Mouse (Mus musculus): ENCODE results near the gene Vmn1r94. TPM values are rescaled to one million over a fixed set of nuclear protein-coding genes. Genes with fewer than 3 reads are reported as not detected.
"Not testable (repeated sequence)": the region's sequence is repeated elsewhere in the genome, so short reads cannot be mapped to it uniquely, and the experiment has no call there.

The Vmn1r94 gene
- not detected for total RNA-seq (2021)
- long read RNA-seq, experiment 1: 0 reads
- long read RNA-seq, experiment 2: 0 reads

DNA sequence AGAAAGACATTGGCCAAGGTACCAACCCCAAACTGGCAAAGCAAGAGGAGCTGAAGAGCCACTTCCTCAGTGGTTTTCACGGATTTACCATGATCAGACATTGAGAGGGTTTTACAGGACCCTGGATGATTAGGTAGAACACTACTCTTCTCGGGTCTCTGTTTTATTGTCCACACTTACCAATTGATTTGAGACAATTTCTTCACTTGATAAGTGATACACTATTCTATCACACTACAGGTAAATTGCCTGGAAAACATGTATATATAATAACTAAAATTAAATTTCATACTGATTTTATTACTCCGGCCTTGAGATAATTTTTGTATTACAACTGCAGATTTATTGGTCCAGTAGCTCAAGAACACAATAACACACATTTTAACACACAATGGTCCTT is at the start of gene Vmn1r94:
Gene Vmn1r94 (minus strand): TSS at position 101 of the 400 bp plus-strand sequence.
- intact Hi-C loops (cut with DNase I): not testable (repeated sequence)

DNA sequence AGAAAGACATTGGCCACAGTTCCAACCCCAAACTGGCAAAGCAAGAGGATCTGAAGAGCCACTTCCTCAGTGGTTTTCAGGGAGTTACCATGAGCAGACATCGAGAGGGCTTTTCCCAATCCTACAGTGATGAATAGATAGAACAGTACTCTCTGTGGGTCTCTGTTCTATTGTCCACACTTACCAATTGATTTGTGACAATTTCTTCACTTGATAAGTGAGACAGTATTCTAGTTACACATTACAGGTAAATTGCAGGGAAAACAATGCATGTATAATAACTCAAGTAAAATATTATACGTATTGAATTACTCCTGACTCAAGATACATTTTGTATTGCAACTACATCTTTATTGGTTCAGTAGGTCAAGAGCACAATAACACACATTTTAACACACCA is 37.3 kb upstream of the Vmn1r94 start, which contains the start of gene Gm6164:
Gene Gm6164 (minus strand): TSS at position 101 of the 400 bp plus-strand sequence.
- DNase-seq (ENCODE audit: low spot score in 2 of 2); intact Hi-C loops (cut with DNase I): not testable (repeated sequence)

More for the DNA sequence above, at the start of gene Vmn1r94:
- not testable (repeated sequence) for DNase-seq (ENCODE audit: low spot score in 2 of 2)

DNA sequence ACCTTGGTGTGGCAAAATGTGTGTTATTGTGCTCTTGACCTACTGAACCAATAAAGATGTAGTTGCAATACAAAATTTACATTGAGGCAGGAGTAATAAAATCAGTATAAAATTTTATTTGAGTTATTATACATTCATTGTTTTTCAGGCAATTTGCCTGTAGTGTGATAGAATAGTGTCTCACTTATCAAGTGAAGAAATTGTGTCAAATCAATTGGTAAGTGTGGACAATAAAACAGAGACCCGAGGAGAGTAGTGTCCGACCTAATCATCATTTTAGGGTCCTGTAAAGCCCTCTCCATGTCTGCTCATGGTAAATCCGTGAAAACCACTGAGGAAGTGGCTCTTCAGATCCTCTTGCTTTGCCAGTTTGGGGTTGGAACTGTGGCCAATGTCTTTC is 25.2 kb upstream of the Vmn1r94 start, which contains the start of gene Vmn1r95:
Gene Vmn1r95 (plus strand): TSS at position 301 of the 400 bp plus-strand sequence.
- DNase-seq (ENCODE audit: low spot score in 2 of 2); intact Hi-C loops (cut with DNase I): not testable (repeated sequence)

DNA sequence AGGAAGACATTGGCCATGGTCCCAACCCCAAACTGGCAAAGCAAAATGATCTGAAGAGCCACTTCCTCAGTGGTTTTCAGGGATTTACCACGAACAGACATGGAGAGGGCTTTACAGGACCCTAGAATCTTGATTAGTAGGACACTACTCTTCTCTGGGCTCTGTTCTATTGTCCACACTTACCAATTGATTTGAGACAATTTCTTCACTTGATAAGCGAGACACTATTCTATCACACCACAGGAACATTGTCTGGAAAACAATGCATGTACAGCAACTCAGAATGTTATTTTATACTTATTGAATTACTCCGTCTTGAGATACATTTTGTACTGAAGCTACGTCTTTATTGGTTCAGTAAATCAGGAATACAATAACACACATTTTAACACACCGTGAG is 29.2 kb downstream of the Vmn1r94 start, which contains the start of gene Vmn1r93:
Gene Vmn1r93 (minus strand): TSS at position 101 of the 400 bp plus-strand sequence.
- DNase-seq (ENCODE audit: low spot score in 2 of 2); intact Hi-C loops (cut with DNase I): not testable (repeated sequence)

DNA sequence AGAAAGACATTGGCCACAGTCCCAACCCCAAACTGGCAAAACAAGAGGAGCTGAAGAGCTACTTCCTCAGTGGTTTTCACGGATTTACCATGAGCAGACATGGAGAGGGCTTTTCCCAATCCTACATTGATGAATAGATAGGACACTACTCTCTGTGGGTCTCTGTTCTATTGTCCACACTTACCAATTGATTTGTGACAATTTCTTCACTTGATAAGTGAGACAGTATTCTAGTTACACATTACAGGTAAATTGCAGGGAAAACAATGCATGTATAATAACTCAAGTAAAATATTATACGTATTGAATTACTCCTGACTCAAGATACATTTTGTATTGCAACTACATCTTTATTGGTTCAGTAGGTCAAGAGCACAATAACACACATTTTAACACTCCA is 45.7 kb downstream of the Vmn1r94 start, which contains the start of gene Gm16442:
Gene Gm16442 (minus strand): TSS at position 101 of the 400 bp plus-strand sequence.
- DNase-seq (ENCODE audit: low spot score in 2 of 2); intact Hi-C loops (cut with DNase I): not testable (repeated sequence)

Other genes with a start within 250 kb of the Vmn1r94 start
- 10 to 100 TPM; 10.1 to 11.4 TPM for gene Pvr, start 247.2 kb downstream of the Vmn1r94 start, total RNA-seq (2021)
- not detected for gene Igsf23, start 217.6 kb downstream of the Vmn1r94 start, total RNA-seq (2021)
- not detected for gene Ceacam20, start 203.0 kb downstream of the Vmn1r94 start, total RNA-seq (2021)
- not detected for gene Nlrp9b, start 176.9 kb downstream of the Vmn1r94 start, total RNA-seq (2021)
- gene Vmn1r91, start 68.7 kb downstream of the Vmn1r94 start, total RNA-seq (2021): not detected
- gene Gm16442, start 45.8 kb downstream of the Vmn1r94 start, total RNA-seq (2021): not detected
- not detected for gene Vmn1r93, start 29.3 kb downstream of the Vmn1r94 start, total RNA-seq (2021)
- not detected for gene Vmn1r95, start 25.3 kb upstream of the Vmn1r94 start, total RNA-seq (2021)
- gene Gm6164, start 37.2 kb upstream of the Vmn1r94 start, total RNA-seq (2021): not detected
- not detected for gene Gm4498, start 65.5 kb upstream of the Vmn1r94 start, total RNA-seq (2021)
- gene Gm5890, start 94.5 kb upstream of the Vmn1r94 start, total RNA-seq (2021): not detected
- gene Gm4133, start 165.7 kb upstream of the Vmn1r94 start, total RNA-seq (2021): not detected
- gene Gm5728, start 207.0 kb upstream of the Vmn1r94 start, total RNA-seq (2021): not detected
- not detected for gene Vmn1r100, start 249.6 kb upstream of the Vmn1r94 start, total RNA-seq (2021)

All from left cerebral cortex, postnatal 14 days (tissue).